Mouse (Mus musculus): ENCODE data around the gene Gm9999.

Gm9999 gene

GRCm38 (mm10) chr7:46983280-46983679 is at the start of gene Gm9999:
Gene Gm9999 (plus strand): TSS chr7:46983580.
- TF ChIP-seq GATA4 (IDR thresholded peaks at IDR 0.05; ENCODE audit: insufficient replicate concordance, low read length) = no peak

GRCm38 (mm10) chr7:46934788-46935187 is 48.6 kb upstream of the Gm9999 start:
- no peak for TF ChIP-seq GATA4 (IDR thresholded peaks at IDR 0.05; ENCODE audit: insufficient replicate concordance, low read length)

GRCm38 (mm10) chr7:46935847-46936246 is 47.5 kb upstream of the Gm9999 start:
- no peak for TF ChIP-seq GATA4 (IDR thresholded peaks at IDR 0.05; ENCODE audit: insufficient replicate concordance, low read length)

DNA sequence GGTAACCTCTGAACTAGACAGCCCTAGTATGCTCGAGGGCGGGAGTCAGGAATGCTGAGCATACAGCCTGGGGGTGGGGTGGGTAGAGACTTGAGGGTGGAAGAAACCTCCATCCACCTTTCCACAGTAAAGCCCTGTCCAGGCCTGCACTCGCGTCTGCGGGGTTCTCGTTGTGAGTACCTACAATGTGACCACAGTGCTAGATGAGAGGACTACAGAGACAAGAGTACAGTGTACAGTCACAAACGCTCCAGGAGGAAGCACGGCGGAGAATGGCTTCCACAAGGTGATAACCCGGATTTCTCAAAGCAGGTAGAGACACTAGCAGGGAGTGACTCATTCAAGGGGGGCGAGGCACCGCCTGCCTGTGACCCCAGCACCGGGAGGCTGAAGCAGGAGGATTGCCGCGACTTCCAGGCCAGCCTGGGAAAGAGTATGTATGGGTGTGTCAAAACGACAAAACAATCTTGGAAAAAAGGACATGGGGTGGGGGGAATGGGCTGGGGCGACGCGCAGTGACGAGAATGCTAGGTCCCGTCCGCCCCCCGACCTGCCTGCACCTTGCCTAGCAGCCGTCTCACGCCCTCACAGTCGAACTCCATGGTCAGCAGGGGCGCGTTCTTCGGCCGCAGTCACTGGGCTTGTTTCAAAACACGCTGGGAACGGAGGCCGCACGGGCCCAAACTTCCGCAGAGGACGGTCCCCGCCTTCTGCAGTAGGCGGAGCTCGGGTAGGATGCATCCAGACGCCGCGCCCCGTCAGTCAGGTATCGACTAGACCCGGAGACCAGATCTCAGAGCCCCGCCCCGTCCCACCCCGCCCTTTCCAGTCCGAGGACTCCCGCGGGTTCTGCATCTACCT is 25.3 kb upstream of the Gm9999 start, which contains the start of gene Uevld:
TSS of gene Uevld (minus strand) at position 697 of the 861 bp plus-strand sequence.
- no peak for TF ChIP-seq GATA4 (IDR thresholded peaks at IDR 0.05; ENCODE audit: insufficient replicate concordance, low read length)

DNA sequence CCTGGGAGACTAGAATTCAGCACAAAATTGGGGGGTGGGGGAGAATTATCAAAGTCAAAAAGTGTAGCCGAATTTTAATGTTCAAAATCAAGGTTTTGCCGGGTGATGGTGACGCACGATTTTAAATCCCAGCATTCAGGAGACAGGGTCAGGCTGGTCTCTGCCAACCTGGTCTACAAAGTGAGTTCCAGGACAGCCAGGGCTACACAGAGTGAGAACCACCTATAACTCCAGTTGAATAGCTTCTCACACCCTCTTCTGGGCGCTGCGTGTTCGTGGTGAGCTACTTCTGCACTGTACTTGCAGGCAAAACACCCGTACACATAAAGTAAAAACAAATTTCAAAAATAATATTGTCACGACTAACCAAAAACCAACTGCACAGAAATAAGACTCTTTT is 24.5 kb upstream of the Gm9999 start:
- TF ChIP-seq GATA4 (IDR thresholded peaks at IDR 0.05; ENCODE audit: insufficient replicate concordance, low read length) = no peak

DNA sequence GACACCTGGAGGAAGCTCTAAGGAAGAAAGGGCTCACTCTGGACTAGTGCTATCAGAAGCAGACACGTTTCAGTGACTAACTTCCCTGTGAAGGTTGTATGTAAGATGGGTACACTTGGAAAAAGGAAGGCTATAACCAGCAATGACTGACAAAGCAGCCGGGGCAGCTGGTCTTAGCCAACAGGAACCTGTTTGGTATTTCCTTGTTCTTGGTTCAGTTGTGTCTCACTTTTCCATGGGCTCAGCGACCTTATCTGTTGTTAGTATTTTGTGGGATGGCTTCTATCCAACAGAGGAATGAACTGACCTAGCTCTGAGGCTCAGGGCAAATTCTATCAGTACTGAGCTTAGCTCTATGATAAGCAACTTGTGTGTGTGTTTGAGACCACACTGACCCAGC is 22.4 kb upstream of the Gm9999 start:
- no peak for TF ChIP-seq GATA4 (IDR thresholded peaks at IDR 0.05; ENCODE audit: insufficient replicate concordance, low read length)

DNA sequence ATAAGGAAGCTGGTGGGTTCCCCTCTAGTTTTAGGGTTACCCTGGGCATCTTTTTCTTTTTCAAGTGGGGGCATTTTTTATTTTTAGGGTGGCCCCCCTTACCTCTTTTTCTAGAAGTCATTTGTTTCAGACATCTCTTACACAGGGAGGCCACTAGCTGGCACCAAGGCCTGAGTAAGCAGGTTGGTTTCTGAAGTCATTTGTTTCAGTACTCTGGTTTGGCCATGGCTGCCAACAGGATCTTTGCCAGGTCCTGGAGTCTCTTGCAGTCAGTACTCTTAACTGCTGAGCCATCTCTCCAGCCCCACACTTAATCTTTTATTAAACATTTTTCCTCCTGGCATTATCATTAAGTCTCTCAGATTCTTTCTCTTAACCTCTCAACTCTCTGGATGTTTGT is 21.2 kb upstream of the Gm9999 start:
- TF ChIP-seq GATA4 (IDR thresholded peaks at IDR 0.05; ENCODE audit: insufficient replicate concordance, low read length) = no peak

- no peak for TF ChIP-seq GATA4 (IDR thresholded peaks at IDR 0.05; ENCODE audit: insufficient replicate concordance, low read length)
Observed at GRCm38 (mm10) chr7:46962806-46963618, 20.4 kb upstream of the Gm9999 start.

DNA sequence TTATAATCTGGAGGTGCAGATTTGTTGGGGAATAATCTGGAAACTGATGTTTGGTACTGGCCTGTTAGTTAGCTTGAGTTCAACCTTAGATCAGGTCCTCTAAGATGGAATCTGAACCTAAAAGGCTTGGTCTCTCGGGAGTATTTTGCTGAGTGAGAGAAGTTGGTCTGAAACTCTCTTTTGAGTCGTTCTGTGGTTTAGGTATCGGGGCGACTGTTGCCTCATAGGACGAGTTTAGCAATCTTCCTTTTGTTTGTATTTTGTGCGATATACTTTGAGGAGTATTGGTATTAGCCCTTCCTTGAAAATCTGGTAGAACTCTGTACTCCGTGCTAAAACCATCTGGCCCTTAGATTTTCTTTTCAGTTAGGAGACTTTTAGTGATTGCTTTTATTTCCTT is 19.3 kb upstream of the Gm9999 start:
- TF ChIP-seq GATA4 (IDR thresholded peaks at IDR 0.05; ENCODE audit: insufficient replicate concordance, low read length) = no peak

DNA sequence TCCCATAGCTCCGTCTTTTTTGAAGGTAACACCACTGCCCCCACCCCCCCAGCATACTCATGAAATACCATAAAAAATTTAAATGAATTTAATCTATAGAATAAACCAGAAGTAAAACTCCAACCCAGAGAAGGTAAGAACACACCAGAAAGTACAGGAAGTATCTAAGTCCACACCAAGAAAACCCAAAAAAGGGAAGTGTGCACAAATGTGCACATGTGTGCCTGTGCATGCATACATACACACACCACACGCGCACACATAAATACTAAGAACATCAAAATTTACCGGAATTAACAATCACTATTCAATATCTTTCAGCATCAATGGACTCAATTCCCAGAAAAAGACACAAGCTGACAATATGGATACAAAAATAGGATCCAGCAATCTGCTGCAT is 13.5 kb upstream of the Gm9999 start:
- TF ChIP-seq GATA4 (IDR thresholded peaks at IDR 0.05; ENCODE audit: insufficient replicate concordance, low read length) = no peak

DNA sequence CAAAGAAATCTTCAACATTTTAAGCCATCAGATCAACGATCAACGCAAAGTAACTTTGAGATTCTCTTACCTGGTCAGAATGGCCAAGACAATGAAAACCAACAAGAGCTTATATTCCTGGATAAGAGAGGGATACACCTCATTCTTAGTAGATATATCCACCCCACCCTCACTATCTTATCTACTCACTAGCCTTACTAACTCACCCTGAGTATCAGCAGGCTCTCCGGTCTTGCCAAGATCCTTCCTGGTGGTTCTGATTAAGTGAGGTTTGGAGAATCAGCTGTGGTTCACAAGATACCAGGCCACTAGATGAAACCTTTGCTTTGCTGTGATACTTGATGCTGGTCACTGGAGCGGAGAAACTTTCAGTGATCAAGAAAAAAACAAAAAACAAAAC is 8.7 kb upstream of the Gm9999 start:
- no peak for TF ChIP-seq GATA4 (IDR thresholded peaks at IDR 0.05; ENCODE audit: insufficient replicate concordance, low read length)

DNA sequence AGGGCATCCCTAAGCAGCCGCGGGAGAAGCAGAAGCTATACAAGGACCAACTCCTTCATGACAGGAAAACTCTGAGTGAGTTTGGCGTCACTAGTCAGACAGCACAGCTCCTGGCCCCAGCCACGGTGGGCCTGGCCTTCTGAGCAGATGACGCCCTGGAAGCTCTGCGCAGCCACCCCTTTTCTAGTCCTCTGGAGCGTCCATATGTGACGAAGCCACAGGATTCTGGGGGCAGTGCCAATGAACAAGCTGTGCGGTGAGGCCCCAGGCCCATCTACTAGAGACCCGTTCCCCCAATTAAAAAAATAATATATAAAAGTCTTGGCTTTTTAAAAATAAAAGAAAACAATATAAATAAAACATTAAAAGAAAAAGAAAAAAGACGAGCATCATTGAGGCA is 7.9 kb upstream of the Gm9999 start:
- no peak for TF ChIP-seq GATA4 (IDR thresholded peaks at IDR 0.05; ENCODE audit: insufficient replicate concordance, low read length)

- TF ChIP-seq GATA4 (IDR thresholded peaks at IDR 0.05; ENCODE audit: insufficient replicate concordance, low read length) = no peak
Observed at GRCm38 (mm10) chr7:46985718-46986505, 2.5 kb downstream of the Gm9999 start.

- no peak for TF ChIP-seq GATA4 (IDR thresholded peaks at IDR 0.05; ENCODE audit: insufficient replicate concordance, low read length)
Observed at GRCm38 (mm10) chr7:46986646-46987045, 3.3 kb downstream of the Gm9999 start.

DNA sequence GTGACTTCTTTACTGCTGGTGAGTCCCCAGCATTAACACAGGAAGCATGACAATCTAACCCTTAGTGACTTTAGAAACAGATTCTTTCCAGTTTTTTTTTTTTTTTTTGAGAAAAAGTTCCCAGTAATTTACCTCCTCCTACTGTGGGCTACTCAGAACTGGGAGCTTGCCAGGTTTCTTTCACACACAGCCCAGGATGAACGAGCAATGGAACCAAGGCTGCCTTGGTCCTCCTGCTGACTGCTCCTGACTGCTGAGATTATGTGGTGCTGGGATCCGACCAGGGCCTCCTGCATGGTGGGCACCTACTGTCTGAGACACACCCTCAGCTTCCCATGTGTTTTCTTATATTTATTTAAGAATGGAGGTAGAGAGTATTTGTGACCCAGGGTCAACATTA is 3.7 kb downstream of the Gm9999 start:
- no peak for TF ChIP-seq GATA4 (IDR thresholded peaks at IDR 0.05; ENCODE audit: insufficient replicate concordance, low read length)
